Mouse (Mus musculus): Measurements from ENCODE around the gene Slc16a1.
A peak's percentile ranks its signal among the peaks of the same experiment; 100 is the strongest.
"Not testable (repeated sequence)": the region's sequence is repeated elsewhere in the genome, so short reads cannot be mapped to it uniquely, and the experiment has no call there.

Slc16a1 gene

DNA sequence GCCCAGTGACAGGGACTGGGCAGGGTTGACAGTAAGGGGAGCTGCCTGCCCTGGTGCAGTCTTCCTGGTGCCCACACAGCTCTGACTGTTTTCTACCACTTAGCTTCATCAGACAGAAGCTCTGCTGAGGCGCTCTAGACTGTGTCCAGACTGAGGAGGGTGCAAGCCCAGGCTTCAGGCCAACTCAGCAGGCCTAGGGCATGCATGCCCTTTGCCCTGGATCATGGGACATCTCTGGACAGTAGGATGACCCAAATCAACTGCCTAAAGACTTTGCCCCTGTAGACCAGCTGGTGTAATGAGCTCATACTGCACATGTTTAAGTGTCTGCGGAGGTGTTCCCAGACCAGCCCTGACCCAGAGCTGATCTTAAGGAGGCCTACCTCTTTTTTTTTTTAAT lies 39.3 kb downstream of the Slc16a1 start:
- DNase-seq, result peak; percentile 90

DNA sequence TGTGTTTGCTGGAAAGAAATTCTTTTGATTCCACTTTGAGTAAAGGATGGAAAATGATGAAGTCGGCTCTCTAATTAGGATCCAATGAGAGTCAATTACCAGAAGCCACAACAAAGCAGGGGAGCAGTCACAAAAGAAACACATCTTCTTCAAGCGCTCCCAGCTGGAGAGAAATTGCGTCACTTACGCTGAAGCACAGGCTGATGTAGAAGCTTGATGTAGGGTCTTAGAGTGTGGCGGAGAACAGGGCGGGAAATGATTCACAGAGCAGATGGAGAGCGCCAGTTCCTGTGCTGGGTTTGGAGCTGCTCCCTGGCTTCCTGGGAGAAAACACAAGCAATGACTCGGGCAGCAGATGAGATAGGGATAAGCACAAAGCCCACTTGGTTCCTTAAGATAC lies 40.4 kb downstream of the Slc16a1 start:
- no peak for DNase-seq

DNA sequence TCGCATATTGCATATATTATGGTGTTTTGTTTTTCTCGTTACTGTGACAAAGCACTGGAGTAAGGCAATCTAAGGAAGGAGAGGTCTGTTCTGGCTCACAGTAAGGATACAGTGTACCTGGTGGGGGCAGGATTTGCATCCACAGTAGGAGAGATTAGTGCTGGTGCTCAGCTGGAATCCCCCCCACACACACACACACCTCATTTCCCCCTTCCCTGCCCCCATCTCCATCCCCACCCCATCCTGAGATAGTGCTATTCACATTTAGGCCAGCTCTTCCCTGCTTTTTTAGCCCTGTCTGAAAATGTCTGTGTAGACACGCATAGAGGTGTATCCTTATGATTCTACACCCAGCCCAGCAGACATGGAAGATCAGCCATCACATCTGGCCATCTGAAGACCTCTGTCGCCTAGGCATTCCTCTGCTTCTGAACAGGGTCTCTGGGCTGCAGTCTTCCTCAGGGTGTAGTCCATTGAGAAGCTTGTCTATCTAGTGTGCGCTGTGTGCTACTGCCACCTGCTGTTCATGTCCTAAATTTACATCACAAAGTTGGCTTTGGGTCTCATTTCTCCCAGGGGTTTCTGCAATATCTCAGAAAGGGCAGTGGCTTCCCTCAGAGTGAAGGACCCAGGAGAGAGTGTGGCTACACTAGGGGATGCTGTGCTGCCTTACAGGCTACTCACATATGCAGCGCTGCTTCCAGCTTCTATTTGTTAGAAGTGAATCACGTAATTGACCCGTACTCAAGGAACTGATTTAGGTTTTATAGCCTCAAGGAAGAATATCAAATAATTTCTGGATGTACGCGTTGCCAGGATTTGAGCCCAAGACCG lies 44.4 kb downstream of the Slc16a1 start:
- DNase-seq, result peak; percentile 43

DNA sequence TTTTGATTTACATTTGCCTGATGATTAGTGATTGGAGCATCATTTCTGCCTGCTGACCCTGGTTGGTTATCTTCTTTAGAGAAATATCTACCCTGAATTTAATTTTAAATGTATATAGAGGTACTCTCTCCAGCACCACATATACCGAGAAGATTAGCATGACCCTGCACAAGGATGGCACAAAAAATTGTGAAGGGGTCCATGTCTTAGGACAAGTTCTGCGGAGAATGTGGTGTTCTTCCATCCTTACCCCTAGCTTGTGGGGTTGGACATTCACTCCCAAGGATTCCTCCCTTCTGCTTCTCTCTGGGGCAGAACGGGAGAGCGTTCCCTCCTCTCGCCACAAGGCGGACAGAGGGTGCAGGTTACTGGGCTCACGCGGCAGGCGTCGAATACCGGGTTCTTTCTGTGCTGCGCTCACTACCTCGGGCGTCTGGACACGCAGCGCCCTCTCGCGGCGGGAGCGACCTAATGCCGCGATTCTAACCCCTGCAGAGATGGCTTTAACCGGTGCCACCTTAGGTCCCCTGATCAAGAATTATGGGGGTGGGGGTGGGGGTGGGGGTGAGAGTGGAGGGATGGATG lies 62.4 kb downstream of the Slc16a1 start:
- peak; percentile 63 for DNase-seq

DNA sequence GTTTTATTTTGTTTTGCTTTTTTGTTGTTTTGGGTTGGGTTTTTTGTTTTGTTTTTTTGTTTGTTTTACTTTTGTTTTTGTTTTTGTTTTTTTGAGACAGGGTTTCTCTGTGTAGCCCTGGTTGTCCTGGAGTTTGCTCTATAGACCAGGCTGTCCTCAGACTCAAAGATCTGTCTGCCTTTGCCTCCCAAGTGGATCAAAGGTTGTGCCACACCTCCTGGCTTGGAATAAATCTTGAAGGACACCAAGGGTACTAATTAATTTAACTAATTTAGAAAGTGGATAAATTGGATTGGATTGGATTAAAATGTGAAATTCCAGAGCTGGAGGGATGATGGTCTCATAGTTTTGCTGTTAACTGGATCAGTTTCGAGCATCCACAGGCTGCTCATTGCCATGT lies 63.3 kb downstream of the Slc16a1 start:
- peak; percentile 19 for DNase-seq

DNA sequence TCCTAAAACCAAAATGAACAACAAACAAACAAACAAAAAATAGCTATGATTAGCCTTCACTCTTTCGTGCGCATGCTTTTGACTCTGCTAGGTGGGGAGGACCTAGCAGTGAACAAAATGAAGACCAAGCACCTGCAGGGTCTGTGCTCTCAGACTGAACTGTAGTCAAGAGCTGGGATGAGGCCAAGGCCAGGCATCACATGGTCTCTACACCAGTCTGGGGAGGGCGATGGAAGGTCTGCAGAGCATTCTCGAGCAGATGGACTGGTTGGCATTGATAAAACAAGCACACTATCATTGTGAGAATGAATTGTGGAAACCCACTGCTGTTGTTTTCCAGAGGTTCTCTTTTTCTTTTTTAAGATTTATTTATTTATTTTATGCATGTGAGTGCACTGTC lies 65.5 kb downstream of the Slc16a1 start:
- no peak for DNase-seq

DNA sequence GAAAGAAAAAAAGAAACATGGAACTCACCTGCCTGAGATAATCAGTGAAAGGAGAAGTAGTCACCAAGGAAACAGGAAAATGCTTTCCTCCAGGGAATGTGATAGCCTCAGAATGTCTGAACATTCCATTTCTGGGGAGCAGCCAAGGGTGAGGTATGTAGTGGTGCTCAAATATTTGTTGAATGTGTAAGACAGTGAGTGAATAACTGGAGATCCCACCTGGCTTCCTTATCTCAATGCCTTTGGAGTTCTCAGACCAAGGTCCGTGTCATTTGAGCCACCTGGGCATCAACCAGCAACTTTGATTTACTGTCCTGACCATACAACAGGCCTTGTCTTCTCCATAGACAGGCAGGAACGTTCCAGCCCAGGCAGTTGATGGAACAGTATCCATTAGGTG lies 68.0 kb downstream of the Slc16a1 start:
- no peak for DNase-seq

DNA sequence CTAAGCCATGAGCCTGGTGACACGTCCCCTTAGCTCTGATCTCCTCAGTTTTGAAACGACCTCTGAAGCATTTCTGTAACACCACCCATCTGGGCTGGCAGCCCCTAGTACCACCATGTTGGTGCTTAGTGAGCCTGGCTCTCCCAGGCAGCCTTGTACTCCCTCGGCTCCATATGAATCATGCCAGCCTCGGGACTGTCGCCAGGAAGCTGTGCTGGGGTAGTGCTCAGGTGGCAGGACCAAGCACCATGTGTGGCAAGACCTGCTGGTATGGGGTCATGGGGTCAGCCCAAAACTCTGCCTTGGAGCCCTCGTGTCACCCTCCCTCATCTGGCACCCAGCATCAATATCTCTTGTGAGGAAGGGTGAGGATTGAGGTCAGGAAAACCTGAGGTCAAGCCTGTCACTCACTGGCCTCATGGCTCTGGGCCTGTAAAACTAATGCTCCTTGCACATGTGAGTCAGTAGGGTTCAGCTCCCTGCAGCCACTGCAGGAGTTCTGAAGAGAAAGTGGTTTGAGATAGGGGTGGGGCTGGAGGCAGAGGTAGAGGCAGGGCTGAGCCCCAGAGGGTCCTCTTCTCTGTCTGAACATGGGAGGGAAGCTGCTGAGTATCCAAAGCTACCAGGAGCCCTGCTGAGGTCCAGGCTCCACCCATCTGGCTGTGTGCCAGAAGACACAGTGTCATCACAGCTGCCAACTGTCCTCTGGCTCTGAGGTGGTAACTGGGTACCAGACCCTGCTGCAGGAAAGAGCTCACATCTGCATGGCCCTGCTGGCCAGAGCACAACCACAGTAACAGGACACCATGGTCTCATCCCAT lies 68.7 kb downstream of the Slc16a1 start:
- DNase-seq, result not testable (repeated sequence)

DNA sequence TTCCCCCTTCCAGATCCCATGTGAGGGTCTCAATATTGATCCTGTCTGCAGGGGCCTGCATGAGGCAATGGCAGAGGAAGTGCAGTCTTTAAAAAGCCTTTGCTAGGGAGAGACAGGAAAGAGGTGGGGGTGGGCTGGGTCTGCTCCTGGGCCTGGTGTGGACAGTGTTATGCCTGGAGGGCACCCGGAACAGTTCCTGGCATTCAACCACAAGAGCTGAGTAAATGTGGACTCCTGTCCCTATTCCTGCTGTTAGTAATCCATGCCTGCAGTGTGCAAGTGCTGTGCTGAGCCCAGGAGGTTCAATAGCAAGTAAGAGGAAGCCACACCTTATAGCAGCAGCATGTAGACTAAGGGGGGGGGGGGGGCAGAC lies 69.3 kb downstream of the Slc16a1 start:
- DNase-seq, result not testable (repeated sequence)

All from kidney, adult 11 months (tissue).